In the genomic region with DNA sequence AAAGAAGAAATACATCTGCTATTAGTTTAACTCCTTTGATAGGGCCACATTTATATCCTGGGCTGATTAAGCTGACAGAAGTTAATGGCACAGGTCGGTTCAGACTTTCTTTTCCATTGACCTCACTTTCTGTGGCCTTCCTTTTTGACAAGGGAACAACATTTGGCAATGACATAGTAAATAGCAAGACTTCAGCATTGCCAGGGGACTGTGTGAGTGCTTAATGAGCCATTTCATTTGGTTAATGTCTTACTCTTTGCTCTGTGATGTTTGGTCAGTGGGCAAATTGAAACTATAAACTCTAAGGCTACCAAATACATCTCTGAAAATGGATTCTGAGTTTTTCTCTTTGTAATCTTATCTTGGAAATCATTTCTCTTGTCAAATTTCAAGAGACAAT, we compare ENCODE assay signal across 18 mouse cellular contexts.
DNase-seq lines count a peak whose midpoint lies in the region.
"Had no signal": no experiment of that assay in that cellular context is flagged by ENCODE, and none has a peak within 500 bp of the region (broad histone marks: within the 10 kb centered on the region; RNA-seq: fewer than 3 reads in every experiment).

No protein-coding gene starts in this region.

- peak; percentile 19 for DNase-seq in kidney, adult 11 months
- no peak for DNase-seq in kidney, postnatal 25 days
- DNase-seq in kidney, adult 9 months = peak; percentile 75
- DNase-seq in kidney, postnatal 10 days = no peak
- DNase-seq in kidney, postnatal 14 days = peak; percentile 26
- DNase-seq in right cerebral cortex, adult 18-20 months = no peak
- DNase-seq in urinary bladder, adult 18-20 months (ENCODE audit: low spot score in 2 of 2) = no peak
- DNase-seq: adrenal gland, adult 8-10 months; adrenal gland, postnatal 25 days; cerebellum, adult 11-12 months; cerebellum, adult 8-10 months; cerebellum, postnatal 10 days; cerebellum, postnatal 36 days; embryo, embryonic 11 days; gastrocnemius, postnatal 25 days; heart, adult 18-20 months; heart, postnatal 10 days; heart, postnatal 36 days had no signal

Comparison
In these comparisons a context has a peak if more than half of its experiments do, and no peak if none do; other contexts are left out.
1. DNase-seq: peak in kidney, adult 11 months (single experiment), kidney, adult 9 months (single experiment) and kidney, postnatal 14 days (single experiment); none in kidney, postnatal 25 days (0 of 2), kidney, postnatal 10 days (single experiment), right cerebral cortex, adult 18-20 months (single experiment) and urinary bladder, adult 18-20 months (0 of 2).